Mouse (Mus musculus) C2C12 (cell line): ENCODE measurements at regions not wholly inside any gene's neighbourhood (a gene's known extent, or its start where the extent isn't known, plus 50 kb on each side); places are given as distances from the start of the nearest gene placed in this dataset.

Source experiments
- CTCF ChIP-seq: IDR thresholded peaks from one replicate; pipeline ENCODE4 v1.5.1; 2011; ENCODE audit not compliant: control insufficient read depth, insufficient read depth, insufficient read length
- MAX ChIP-seq: IDR thresholded peaks from one replicate; pipeline ENCODE4 v1.6.1; 2011; ENCODE audit warnings: mild to moderate bottlenecking, control low read depth

DNA sequence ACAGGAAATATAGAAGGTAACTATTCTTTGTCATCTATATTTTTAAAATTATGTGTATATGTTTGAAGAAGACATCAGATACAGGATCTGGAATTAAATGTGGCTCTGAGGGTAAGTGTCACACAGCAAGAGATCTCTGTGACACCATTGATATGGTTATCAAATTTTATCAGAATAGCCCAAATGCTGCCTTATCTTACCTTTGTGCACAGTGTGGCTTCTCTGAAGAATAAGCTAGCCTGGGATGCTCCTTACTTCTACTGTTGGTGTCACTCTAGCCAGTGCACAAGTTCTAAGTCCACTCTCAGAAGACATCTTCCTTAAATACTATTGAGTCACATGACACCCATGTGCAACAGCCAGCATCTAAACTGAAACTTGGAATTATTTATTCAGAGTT is 194.0 kb upstream of the Fat4 start:
- TF ChIP-seq CTCF (no peak), MAX (no peak)
